Mouse (Mus musculus) forebrain, postnatal 0 days (tissue): ENCODE data around the gene Agxt2. TPM values are rescaled to one million over a fixed set of nuclear protein-coding genes. Genes with fewer than 3 reads are reported as not detected.

Experiments
- ATAC-seq: fragments of 200-750 bp; cut with Nextera tagmentation; 2 replicates; pipeline ENCODE4 v1.8.0; 2017; ENCODE audit warnings: mild to moderate bottlenecking, moderate library complexity
- DNase-seq: peaks from one replicate; pipeline ENCODE4 v3.0.0-alpha.2; 2015
- H3K27ac ChIP-seq: fragments of 300-500 bp; sonication (generic); 2 replicates; pipeline ENCODE4 v1.5.1; 2014; ENCODE audit warnings: low read depth, mild to moderate bottlenecking, antibody characterized with exemption, low read length, moderate library complexity, mixed read lengths
- H3K27me3 ChIP-seq: fragments of 300-500 bp; sonication (generic); 2 replicates; pipeline ENCODE4 v1.6.1; 2014; ENCODE audit warnings: mild to moderate bottlenecking, low read length, mixed read lengths; ENCODE audit not compliant: insufficient read depth
- H3K36me3 ChIP-seq: fragments of 300-500 bp; sonication (generic); 2 replicates; pipeline ENCODE4 v1.6.1; 2014; ENCODE audit warnings: mild to moderate bottlenecking, moderate library complexity; ENCODE audit not compliant: insufficient read depth
- H3K4me1 ChIP-seq: fragments of 300-500 bp; sonication (generic); 2 replicates; pipeline ENCODE4 v1.6.1; 2014; ENCODE audit warnings: antibody characterized with exemption; ENCODE audit not compliant: insufficient read depth
- H3K4me2 ChIP-seq: fragments of 300-500 bp; sonication (generic); 2 replicates; pipeline ENCODE4 v1.6.1; 2014; ENCODE audit warnings: low read depth, mild to moderate bottlenecking, moderate library complexity
- H3K4me3 ChIP-seq: fragments of 300-500 bp; sonication (generic); 2 replicates; pipeline ENCODE4 v1.5.1; 2014; ENCODE audit warnings: low read depth, low read length, mixed read lengths
- H3K9ac ChIP-seq: fragments of 300-500 bp; sonication (generic); 2 replicates; pipeline ENCODE4 v1.6.1; 2014; ENCODE audit warnings: mild to moderate bottlenecking
- H3K9me3 ChIP-seq: fragments of 300-500 bp; sonication (generic); 2 replicates; pipeline ENCODE4 v1.6.1; 2016; ENCODE audit warnings: low read length
- CTCF ChIP-seq: sonication (generic); IDR thresholded peaks from 2 replicates; pipeline ENCODE4 v1.5.1; 2016; ENCODE audit warnings: antibody characterized with exemption, control low read depth, low read depth
- WGBS: fragments of 180-500 bp; shearing (Covaris S2); extraction: QIAGEN DNeasy Blood & Tissue Kit; methylation state at CpG from one replicate; pipeline ENCODE4 v1.1.7; 2014; 5-methylcytosine and 5-hydroxymethylcytosine counted together
- polyA plus RNA-seq: library from polyadenylated mRNA; unstranded; fragments of >200 nt; fragmentation: Nextera tagmentation; extraction: Ambion mirVana; gene quantifications from 2 replicates; pipeline ENCODE4 v1.2.1, GENCODE M21; 2015
- total RNA-seq: library from RNA; depleted of rRNA; stranded (reverse); fragments of >200 nt; gene quantifications from 2 replicates; pipeline ENCODE4 v1.2.3, GENCODE M21; 2014; rRNA removed

Agxt2 gene
- total RNA-seq: not detected in 2 replicates
- not detected in 2 replicates for polyA plus RNA-seq

- 81% methylated on average over 9 of the region's 9 CpGs for WGBS
- no peaks in the 10 kb centered on the region for H3K4me1 ChIP-seq
- no peaks in the 10 kb centered on the region for H3K27me3 ChIP-seq
- no peak within 1 kb of the TSS for H3K4me2 ChIP-seq
- DNase-seq: no peak
- no peaks in the 10 kb centered on the region for H3K9me3 ChIP-seq
- H3K9ac ChIP-seq: no peak within 1 kb of the TSS
- no peaks in the 10 kb centered on the region for H3K36me3 ChIP-seq
- H3K27ac ChIP-seq: no peak within 1 kb of the TSS
- ATAC-seq: no peak
- TF ChIP-seq CTCF: no peak
- H3K4me3 ChIP-seq: no peak within 1 kb of the TSS
Observed at GRCm38 (mm10) chr15:10358039-10358948, at the start of gene Agxt2. TSS of gene Agxt2 (plus strand) at chr15:10358532.

DNA sequence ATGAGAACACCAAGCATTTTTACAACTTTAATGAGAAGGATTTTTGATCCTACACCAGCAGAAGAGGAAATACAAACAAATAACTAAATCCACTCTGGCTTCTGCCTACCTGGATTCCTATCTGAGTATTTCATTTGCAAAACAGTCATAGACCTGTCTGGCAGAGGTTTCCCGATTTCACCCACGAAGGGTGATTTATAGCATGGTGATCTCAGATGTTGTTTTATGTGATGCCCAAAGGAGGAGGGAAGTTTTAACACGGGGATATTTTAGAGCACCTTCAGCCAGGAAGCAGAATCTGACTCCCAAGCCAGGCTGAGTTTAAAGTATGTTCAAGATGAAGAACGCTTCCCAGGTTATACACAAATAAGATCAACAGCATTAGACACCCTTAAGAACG lies 46.5 kb upstream of the Agxt2 start:
- 85% methylated on average over 5 of the region's 5 CpGs for WGBS
- H3K27me3 ChIP-seq: no peaks in the 10 kb centered on the region
- no peak overlapping the region for H3K9ac ChIP-seq
- DNase-seq (no peak), ATAC-seq (no peak)
- H3K4me3 ChIP-seq: no peak overlapping the region
- no peak for TF ChIP-seq CTCF
- H3K27ac ChIP-seq: no peak overlapping the region
- H3K4me2 ChIP-seq: no peak overlapping the region
- no peaks in the 10 kb centered on the region for H3K4me1 ChIP-seq
- no peaks in the 10 kb centered on the region for H3K36me3 ChIP-seq
- H3K9me3 ChIP-seq: no peaks in the 10 kb centered on the region

DNA sequence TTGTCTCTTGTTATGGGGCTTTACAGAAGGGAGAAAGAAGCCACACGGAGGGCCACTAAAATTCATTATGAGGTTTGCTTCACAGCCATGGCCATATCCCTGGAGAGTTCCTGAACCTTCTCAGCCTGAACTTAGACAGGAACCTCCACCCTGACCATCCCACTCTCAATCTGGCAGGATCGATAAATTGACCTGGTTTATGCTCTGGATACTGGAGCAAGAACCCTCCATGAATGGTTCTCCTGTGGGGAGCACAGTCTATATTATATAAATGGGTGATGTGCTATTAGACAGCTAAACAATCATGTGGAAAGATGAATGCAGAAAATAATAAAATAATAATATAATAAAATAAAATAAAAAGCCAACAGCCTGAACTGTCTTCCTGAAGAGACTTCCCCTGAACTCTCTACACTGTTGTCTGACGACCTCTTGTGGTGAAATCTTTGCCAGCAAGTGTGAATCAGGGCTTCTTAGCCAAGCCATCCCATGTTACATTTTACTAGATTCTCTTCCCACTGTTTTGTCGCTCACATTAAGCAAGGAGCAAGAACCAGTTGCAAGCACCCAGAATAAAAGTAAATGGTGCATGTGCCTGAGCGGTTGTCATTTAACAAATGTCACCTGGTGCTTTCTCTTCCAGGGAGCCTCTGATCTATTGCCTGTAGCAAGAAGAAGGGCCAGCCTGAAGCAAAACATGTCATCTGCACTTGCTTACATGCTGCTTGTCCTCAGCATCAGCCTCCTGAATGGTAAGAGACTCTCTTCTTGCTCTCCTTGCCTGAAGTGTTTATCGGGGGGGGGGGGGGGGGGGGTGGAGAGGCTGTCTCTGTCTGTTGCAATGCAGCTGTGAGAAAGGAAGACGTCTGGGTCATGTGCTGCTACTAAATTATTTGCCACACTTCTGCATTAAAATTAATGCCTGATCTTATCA lies 44.5 kb upstream of the Agxt2 start:
- ATAC-seq: peak; percentile 81
- H3K4me3 ChIP-seq: no peak overlapping the region
- no peaks in the 10 kb centered on the region for H3K27me3 ChIP-seq
- peak; percentile 74 for TF ChIP-seq CTCF
- no peak overlapping the region for H3K9ac ChIP-seq
- peak; percentile 81 for DNase-seq
- no peak overlapping the region for H3K4me2 ChIP-seq
- no peaks in the 10 kb centered on the region for H3K4me1 ChIP-seq
- WGBS: 54% methylated on average over 7 of the region's 7 CpGs
- H3K36me3 ChIP-seq: no peaks in the 10 kb centered on the region
- no peaks in the 10 kb centered on the region for H3K9me3 ChIP-seq
- no peak overlapping the region for H3K27ac ChIP-seq

DNA sequence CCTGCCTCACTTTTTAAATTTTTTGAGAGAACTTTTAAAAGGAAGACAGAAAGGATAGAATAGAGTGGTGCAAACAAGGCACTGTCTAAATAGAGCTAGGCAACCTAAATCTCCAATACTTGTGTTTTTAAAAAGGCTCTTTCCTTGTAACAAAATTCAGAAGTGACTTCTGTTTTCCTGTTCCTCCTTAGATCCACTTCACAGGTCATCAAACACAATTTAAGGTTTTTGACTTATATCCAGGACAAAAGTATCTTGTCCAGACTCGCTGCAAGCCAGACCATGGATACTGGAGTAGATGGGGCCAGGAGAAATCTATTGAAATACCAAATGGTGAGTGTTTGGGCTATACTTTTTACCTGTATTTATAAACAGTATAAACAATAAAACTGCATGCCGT lies 33.3 kb upstream of the Agxt2 start, which contains the start of gene Gm21973:
Gene Gm21973 (plus strand): TSS at position 301 of the 400 bp plus-strand sequence.
- no peaks in the 10 kb centered on the region for H3K9me3 ChIP-seq
- DNase-seq (no peak), ATAC-seq (no peak)
- H3K4me2 ChIP-seq: no peak within 1 kb of the TSS
- H3K36me3 ChIP-seq: no peaks in the 10 kb centered on the region
- no peak for TF ChIP-seq CTCF
- H3K4me3 ChIP-seq: no peak within 1 kb of the TSS
- H3K27me3 ChIP-seq: no peaks in the 10 kb centered on the region
- no peak within 1 kb of the TSS for H3K27ac ChIP-seq
- H3K4me1 ChIP-seq: no peaks in the 10 kb centered on the region
- 95% methylated on average over 2 of the region's 2 CpGs for WGBS
- no peak within 1 kb of the TSS for H3K9ac ChIP-seq

- 49% methylated on average over 3 of the region's 3 CpGs for WGBS
- Histone ChIP-seq H3K4me2 (no peak overlapping the region), H3K27ac (no peak overlapping the region), H3K9ac (no peak overlapping the region), H3K4me3 (no peak overlapping the region), H3K4me1 (no peaks in the 10 kb centered on the region), H3K9me3 (no peaks in the 10 kb centered on the region), H3K27me3 (no peaks in the 10 kb centered on the region), H3K36me3 (no peaks in the 10 kb centered on the region)
- no peak for TF ChIP-seq CTCF
- DNase-seq (no peak), ATAC-seq (no peak)
Observed at GRCm38 (mm10) chr15:10330626-10331025, 27.7 kb upstream of the Agxt2 start.

DNA sequence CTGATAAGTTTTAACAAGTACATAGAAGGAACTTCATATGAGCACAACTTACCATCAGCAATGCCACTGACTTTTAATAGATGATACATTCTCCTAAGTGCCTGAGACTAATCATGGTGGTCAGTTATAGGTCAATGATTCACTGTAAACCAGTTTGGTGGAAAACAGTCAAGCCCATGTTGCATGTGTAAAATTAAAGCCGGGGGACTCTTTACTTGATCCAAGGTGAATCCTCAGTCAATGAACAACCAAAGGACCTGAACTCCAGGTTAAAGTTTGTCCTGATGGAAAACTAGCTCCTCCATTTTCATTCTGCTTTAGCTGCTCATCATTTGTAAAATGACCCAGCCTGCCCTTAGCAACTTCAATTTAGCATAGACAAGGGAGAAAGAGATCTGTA lies 25.8 kb upstream of the Agxt2 start:
- DNase-seq: no peak

More for the DNA sequence above, 25.8 kb upstream of the Agxt2 start:
- Histone ChIP-seq H3K9me3 (no peaks in the 10 kb centered on the region), H3K4me3 (no peak overlapping the region), H3K4me1 (no peaks in the 10 kb centered on the region), H3K9ac (no peak overlapping the region), H3K36me3 (no peaks in the 10 kb centered on the region), H3K27ac (no peak overlapping the region), H3K4me2 (no peak overlapping the region), H3K27me3 (no peaks in the 10 kb centered on the region)
- WGBS: 98% methylated on average over 1 of the region's 1 CpGs
- ATAC-seq: no peak
- no peak for TF ChIP-seq CTCF
